Mouse (Mus musculus): ENCODE measurements around the gene Rpn2. TPM values are rescaled to one million over a fixed set of nuclear protein-coding genes. Genes with fewer than 3 reads are reported as not detected.

Gene Rpn2
- total RNA-seq, 2 experiments from 2014 or later, result 124 to 128 TPM

DNA sequence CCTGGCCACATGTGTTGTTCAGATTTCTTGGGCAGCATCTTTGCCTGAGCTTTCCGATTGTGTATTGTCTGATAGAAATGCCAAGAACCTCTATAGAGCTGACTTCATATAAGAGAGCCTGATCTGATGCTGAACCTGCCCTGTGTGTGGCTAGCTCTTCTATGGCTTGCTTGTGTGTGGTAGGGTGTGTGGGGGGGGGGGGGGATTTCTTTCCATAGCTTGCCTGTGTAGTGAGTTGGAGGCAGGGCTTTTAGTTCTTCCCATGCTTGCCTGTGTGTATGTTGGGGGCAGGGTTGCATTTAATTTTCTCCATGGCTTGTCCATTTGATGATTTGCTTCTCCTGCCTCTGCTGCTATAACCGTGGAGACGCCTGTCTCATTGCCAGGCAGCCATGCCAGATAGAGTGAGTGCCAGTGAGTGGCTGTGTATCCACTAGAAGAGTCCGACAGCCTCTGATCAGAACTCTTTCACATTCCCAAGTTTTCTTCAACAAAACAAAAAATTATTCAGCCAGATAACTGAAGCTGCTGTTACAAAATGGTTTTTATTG, 29.0 kb downstream of the Rpn2 start:
- DNase-seq (ENCODE audit: low spot score in 2 of 2), result no peak
- intact Hi-C loops (cut with DNase I), result no loop called here

DNA sequence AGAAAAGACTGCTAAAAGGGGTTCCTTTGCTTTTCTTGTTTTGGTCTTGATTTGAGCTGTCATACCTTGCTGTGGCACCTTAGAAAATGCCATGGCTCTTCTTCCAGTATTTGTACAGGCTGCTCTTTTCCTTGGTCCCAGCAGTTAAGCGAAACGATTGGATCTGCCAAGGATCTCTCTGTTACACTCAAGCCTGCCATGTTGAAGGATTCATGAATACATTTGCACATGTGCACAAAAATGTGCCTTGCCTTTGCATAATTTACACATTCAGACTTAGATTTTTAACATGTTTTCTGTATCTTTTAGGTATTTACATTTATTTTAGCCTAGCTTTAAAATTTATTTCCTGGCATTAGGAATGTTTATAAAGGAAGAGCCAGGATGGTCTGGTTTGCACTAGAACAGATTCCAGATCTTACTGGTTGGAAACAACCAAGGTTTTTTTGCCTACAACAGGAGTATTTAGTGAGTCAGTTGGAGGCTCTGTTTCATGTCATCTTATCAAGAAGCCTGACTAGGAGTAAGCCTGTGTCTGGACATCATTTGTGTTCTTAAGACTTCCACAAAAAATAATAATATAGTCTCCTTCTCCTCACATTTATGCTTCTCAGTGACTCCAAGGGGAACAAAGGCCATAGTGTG, 29.6 kb downstream of the Rpn2 start:
- no peak for DNase-seq (ENCODE audit: low spot score in 2 of 2)
- intact Hi-C loops (cut with DNase I), result no loop called here

DNA sequence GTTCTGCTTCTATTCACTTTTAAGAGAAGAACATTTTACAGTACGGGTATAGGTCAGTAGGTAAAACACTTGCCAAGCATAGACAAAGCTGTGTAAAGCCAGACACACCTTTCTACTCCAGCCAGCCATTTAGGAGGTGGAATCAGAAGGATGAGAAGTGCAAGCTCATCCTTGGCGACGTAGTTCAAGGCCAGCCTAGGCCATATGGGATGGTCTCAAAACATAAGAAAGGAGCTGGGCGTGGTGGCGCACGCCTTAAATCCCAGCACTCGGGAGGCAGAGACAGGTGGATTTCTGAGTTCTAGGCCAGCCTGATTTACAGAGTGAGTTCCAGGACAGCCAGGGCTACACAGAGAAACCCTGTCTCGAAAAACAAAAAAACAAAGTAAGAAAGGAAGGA, 30.8 kb downstream of the Rpn2 start:
- DNase-seq (ENCODE audit: low spot score in 2 of 2), result no peak
- intact Hi-C loops (cut with DNase I), result no loop called here

DNA sequence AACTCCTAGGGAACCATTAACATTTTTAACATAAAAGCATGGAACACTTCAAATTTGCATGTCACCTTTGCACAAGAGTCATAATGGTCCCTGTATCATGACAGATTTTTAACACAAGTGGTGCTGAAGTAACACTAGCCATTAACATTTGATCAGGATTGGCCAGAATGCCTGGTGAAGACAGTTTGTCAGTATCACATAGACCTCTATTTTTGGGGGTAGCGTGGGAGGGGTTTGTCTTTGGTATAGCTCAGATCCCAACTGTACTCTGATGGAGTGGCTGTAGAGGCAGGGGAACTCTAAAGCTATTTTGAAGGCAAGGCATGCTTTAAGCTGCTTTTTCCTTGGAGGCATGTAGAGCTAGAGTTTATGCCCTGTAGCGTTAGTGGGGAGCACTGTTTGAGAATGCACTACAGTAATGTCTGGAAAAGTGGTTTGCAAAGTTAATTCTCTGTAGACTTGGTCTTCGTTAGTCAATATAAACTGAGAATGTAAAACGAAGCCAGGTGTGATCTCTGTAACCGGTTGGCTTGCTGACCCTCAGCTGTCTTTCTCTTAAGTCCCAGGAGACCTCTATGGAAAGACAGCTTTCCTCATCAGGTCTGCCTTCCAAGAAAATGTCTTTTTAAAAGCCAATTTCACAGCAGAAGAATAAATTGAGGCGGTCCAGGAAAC, 32.3 kb downstream of the Rpn2 start:
- DNase-seq (ENCODE audit: low spot score in 2 of 2), result no peak
- intact Hi-C loops (cut with DNase I), result no loop called here

DNA sequence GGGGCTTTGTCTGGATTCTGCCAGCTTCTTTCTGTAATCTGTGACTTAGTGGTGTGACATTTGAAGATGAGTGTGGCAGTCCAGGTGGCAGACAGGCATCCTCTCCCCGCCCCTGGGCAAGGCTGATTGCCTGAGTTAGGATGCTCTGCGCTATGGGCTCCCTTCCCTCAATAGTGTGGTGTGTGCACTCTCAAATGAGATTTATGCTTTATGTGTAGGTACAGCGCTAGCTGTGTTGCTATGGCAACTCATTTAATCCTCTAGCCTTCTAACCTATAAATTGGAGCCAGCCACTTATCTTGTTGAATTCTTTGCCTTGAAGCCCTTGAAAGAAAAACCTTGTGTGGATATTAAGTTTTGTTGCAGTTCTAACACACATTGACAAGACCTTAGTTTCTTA, 34.9 kb downstream of the Rpn2 start:
- intact Hi-C loops (cut with DNase I), result no loop called here
- DNase-seq (ENCODE audit: low spot score in 2 of 2), result no peak

DNA sequence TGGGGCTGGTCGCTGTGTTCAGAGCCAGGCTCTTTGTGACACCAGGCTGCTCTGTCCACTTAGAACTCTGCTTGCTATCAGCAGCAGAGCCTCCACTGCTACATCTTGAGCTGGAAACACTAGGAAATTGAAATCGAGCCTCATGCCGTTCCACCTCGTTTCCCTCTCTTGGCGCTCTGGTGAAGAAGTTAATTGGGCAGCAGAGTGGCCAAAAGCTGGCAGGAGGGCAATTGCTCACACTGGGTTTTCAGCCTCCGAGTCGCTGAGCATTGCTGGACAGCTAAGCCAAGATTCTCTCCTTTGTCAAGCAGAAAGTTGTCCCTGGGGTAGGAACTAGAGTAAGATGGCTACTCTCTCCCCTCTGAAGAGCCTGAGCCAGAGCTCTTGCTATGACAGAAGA, 35.5 kb downstream of the Rpn2 start:
- DNase-seq (ENCODE audit: low spot score in 2 of 2), result no peak
- intact Hi-C loops (cut with DNase I), result no loop called here

DNA sequence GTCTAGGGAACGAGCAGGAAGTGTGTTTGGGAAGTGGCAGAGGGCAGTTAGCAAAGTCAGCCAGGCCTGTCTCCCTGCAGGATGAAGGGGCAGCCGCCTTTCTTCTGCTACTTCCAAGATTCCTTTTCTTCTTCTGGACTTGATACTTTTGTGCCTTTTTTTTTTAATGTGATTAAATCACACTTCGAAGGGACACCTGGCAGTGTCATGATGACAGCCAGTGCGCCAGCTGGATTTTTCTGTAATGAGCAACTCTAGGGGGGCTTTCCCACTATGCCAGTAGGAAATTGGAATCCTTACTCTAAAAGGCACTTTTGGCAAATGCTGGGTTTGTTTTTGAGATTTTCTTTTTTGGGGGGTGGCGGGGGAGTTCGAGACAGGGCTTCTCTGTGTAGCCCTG, 36.7 kb downstream of the Rpn2 start:
- no peak for DNase-seq (ENCODE audit: low spot score in 2 of 2)
- intact Hi-C loops (cut with DNase I), result no loop called here

DNA sequence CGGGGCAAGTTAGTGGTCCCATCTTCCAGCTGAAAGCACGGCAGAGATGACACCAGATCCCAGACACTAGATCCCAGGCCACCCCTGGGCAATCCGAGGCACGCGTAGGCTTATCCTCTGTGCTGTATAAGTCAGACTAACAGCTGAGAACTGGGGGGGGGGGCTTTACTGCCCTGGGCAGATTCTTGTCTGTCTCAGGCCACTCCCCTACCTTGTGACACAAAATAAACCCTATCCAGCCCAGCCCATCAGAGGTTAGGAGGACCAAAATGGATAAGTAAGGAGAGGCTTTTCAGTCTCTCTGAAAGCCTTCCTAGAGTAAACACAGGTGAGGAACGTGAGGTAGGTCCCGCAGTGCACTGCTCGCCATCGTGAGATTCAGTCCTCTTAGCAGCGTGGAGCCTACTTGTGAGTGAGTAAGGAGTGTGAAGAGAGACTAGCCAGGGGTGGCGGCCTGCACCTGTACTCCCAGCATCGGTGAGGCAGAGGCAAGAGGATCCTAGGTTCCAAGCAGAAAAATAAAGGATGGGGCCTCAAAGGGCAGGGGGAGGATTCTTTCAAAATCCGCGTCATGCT, 37.6 kb downstream of the Rpn2 start:
- no peak for DNase-seq (ENCODE audit: low spot score in 2 of 2)

DNA sequence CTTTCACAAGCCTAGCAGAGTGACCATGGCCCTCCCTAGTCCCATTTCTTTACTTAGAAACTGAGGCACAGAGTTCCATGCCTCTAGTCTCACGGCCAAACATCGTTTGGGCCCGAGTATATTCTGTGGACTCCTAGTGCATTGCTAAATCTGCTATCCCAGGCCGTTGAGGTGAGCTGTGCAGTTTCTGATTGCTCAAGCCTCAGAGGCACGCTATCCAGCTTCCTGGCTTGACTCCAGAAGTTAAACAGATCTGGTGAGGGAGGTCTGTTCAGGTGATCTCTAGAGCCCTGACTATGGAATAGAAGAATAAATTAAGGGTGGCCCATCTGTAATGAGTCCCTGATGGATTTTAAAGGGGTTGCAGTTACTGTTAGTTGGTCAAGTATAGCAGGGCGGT, 38.4 kb downstream of the Rpn2 start:
- DNase-seq (ENCODE audit: low spot score in 2 of 2), result no peak
- intact Hi-C loops (cut with DNase I), result no loop called here

More for the DNA sequence above, 37.6 kb downstream of the Rpn2 start:
- intact Hi-C loops (cut with DNase I), result no loop called here

DNA sequence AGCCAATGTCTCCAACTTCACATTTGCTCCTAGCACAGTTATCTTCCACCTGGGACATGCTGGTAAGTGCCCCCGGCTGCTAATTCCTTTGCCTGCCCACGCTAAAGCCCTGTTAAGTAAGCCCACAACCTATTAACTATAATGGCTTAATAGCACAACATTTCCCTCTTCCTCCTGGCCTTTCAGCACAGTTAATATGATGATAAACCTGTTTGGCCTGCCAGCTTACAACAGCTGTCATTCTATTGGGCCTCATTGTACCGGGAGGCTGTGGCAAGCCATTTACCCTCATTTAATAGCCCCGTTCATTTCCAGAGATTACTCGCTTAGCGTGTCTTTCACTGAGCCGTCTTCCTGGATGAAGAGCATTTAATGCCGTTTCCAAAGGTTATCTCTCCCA, 41.3 kb downstream of the Rpn2 start:
- DNase-seq (ENCODE audit: low spot score in 2 of 2), result no peak
- intact Hi-C loops (cut with DNase I), result no loop called here

DNA sequence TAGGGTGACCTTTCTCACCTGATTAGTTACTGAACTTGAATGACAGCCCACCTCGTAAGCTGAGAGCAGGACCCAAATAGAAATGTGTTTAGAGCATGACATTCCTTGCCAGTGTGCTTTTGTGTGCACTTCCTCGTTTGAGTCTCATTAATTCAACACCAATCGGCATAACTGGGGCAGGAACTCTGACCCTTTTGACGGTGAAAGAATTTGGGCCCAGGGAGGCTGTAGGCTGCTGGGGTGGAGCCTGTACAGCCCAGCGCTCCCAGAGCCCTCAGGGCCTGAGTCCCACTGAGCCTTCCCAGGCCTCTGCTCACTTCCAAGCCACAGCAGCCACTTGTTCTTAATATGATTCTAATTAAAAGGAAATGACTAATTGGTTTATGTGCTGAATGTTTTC, 42.1 kb downstream of the Rpn2 start:
- DNase-seq (ENCODE audit: low spot score in 2 of 2), result no peak
- intact Hi-C loops (cut with DNase I), result no loop called here

DNA sequence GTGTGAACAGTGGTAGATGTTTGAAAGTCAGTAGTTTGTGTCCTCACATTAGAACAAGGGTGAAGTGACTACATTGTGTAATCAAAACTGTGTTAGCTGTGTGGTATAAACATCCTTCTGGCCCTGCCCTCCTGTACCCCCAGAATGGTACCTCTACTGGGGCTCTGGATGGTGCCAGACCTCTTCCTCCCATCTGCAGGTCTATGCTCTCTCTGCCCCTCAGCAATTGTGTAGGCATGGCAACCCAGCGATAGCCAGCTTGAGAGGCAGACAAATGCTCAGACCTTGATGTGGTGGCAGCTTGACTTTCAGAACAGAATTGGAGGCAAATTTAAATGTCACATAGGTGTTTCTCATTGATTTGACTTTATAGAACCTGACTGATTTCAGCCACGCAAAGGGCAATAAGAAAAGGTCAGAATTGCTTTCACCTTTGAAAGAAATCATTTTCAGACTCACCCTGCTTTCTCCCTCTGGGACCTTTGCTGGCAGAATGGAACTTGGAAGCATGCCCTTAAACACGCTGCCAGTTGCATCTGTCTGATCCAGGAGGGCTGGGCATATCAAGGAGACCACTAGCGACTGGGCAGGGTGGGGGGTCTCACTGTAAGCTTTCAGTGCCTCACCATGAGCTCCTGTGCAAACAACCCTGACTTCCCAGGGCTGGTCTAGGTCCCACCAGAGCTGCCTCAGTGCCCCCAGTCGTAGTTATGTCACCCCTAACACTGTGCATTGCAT, 43.4 kb downstream of the Rpn2 start:
- no peak for DNase-seq (ENCODE audit: low spot score in 2 of 2)
- intact Hi-C loops (cut with DNase I), result no loop called here

DNA sequence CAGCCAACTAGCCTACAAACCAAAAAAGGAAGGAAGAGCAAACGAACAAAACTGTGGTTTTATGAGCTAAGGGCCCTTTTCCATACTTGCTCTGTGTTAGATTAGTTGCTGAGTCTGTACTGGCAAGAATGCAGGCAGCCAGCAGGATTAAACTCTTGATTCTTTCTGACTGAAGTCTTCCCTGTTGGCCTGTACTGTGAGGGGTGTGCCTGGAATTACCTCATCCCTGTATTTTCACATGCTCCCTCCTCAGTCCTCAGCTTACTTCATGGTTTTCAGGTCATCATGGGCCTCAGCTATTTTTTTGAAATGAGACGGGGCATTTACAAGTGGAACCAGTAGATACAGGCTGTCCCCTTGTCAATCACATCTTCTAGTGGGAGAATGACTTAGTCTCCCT, 46.4 kb downstream of the Rpn2 start:
- no peak for DNase-seq (ENCODE audit: low spot score in 2 of 2)
- intact Hi-C loops (cut with DNase I), result no loop called here

DNA sequence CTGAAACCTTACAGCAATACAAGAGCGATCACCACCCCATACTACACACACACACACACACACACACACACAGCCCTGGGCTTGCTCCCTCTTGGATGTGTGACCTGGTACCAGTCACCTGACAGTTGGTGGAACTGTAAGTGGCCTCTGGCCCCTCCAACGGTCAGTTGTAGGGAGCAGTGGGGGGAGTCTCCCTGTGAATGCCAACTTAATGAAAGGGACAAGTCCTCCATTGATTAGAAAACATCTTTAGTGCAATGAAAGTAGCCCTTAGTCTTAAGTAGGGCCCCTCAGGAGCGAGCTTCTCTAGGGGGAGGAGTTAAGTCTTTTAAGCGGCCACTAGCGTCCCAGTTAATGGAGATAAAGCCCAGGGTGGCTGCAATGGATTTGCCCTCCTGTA, 49.3 kb downstream of the Rpn2 start:
- intact Hi-C loops (cut with DNase I), result no loop called here
- DNase-seq (ENCODE audit: low spot score in 2 of 2), result no peak

DNA sequence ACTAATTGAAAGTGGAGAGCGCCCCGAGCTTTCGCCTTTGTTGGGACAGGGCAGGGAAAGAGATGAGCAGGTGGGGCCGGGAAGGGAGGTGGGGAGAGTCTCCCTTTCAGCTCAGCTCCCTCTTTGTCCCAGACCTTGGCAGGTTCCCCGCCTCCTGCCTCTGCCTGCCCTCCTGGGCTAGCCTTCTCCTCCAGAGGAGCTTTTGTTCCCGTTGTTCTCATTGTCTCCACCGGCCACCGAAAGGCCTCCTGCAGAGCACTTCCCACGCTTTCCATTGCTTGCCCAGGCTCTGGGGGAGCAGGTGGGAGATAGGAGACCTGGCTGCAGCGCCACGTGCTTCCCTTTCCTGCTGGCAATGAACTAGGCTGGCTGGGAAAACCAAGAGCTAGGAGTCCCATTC, 49.8 kb downstream of the Rpn2 start:
- intact Hi-C loops (cut with DNase I), result no loop called here

DNA sequence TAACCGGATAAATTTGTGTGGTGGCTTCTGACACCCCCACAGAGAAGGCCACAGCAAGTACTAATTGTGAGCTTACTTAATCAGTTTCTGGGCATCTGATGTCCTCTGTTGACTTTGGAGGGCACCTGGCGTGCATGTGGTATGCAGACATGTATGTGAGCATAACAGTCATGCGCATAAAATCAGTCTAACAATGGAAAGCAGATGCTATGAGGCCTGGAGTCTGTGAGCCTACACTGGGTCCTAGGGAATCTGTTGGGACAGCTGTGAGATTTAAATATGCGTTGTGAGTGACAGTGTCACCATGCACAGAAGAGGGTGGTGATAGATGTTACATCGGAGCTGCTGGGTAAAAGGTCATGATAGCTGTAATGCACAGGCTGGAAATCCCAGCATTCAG, 53.2 kb downstream of the Rpn2 start:
- no peak for DNase-seq (ENCODE audit: low spot score in 2 of 2)
- intact Hi-C loops (cut with DNase I), result no loop called here

More for the DNA sequence above, 49.8 kb downstream of the Rpn2 start:
- no peak for DNase-seq (ENCODE audit: low spot score in 2 of 2)

DNA sequence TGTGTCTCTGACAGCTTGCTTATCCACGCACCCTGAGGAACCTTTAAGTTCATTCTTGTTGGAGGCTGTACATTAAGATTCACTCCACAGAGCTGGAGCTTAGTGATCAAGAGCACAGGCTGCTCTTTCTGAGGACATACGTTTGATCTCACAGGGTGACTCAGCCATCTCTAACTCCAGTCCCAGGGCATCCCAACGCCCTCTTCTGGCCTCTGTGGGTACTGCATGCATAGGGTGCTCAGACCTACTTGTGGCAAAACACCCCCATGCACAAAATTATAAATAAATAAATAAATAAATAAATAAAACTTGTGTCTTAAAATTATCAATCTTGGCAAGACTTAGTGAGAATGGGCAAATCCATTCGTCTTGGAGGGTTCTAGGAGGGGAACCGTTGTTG, 59.8 kb downstream of the Rpn2 start:
- intact Hi-C loops (cut with DNase I), result loop anchor here (1.0 kb wide), 1 partner anchor 46 kb away; no protein-coding TSS in a partner anchor
- DNase-seq (ENCODE audit: low spot score in 2 of 2), result peak in 1 of 2 experiments; percentile 46

DNA sequence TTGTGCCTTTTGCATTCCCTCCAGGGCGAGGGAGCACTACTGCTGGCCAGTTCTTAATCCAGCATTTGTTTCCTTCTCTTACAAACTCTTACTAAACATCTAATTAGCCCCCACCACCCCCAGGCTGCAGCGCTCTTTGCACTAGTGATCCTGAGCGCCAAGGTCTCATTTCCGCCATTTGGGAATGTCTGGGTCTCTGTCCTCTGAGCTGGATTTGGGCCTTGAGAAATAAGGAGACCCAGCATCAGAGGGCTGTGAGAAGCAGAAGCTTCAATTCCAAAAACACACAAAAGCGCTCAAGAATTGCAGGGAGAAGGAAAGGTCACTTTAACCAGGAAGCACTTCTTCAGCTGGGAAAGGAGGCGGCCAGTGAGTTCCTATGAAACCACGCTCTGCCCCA, 60.7 kb downstream of the Rpn2 start:
- intact Hi-C loops (cut with DNase I), result loop anchor here (1.0 kb wide), 1 partner anchor 47 kb away; no protein-coding TSS in a partner anchor
- no peak for DNase-seq (ENCODE audit: low spot score in 2 of 2)

DNA sequence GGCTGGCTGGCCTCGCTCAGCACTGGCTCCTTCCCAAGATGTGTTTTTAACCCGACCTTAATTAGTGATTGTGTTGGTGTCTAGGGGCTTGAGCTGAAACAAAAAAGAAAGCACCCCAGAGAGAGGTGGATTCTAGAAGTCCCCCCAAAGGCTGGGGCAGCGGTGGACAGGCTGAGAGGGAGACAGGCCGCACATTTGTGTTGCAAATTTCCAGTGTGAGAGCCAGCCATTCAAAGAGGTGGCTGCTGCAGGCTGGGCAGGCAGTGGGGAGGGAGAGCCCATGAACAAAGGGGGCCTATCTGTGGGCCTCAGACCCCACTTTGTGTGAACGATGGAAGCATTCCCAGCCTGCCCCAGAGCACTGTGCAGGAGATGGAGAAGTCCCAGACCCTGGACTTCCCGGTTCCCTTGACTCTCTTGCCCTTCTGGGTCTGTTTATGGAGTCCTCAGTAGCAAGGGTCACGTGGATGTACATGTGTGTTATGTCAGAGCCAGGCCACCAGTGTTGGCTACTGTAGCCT, 61.5 kb downstream of the Rpn2 start:
- intact Hi-C loops (cut with DNase I), result loop anchor here (2.0 kb wide), 1 partner anchor 227 kb away; no protein-coding TSS in a partner anchor
- DNase-seq (ENCODE audit: low spot score in 2 of 2), result peak; percentile 43 to 46
